Mouse (Mus musculus) stomach, postnatal 0 days (tissue): ENCODE results near the gene Fcho1.
"Not testable (repeated sequence)": the region's sequence is repeated elsewhere in the genome, so short reads cannot be mapped to it uniquely, and the experiment has no call there.

Experiments
- CTCF ChIP-seq: IDR thresholded peaks from 2 replicates; pipeline ENCODE4 v1.5.1; 2016; ENCODE audit warnings: antibody characterized with exemption, low read depth, mild to moderate bottlenecking, moderate library complexity
- EP300 ChIP-seq: optimal IDR thresholded peaks from 2 replicates; pipeline ENCODE3; 2016; ENCODE audit warnings: antibody characterized with exemption

DNA sequence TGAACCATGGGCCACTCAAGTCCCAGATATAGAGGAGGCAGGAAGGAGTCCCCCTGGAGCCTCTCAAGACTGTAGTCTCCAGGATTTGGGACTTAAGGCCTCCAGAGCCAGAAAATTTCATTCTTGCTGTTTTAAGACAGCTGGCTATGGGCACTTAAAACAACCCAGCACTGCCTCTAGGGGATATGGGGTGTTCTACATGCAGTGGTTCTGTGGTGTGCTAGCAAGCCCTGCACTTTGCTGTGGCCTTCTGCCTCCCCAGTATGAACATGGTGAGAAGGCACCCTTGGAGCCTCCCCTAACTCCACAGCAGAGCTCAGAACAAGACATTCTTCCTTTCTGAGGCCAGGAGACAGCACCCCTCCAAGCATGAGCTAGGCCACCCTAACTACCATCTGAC is 12.8 kb upstream of the Fcho1 start:
- TF ChIP-seq EP300, CTCF: not testable (repeated sequence)
